Mouse (Mus musculus) cerebellum, postnatal 4 days (tissue): ENCODE data around the gene Fzd1.

Source experiments
- DNase-seq, 2 experiments: peaks; one replicate each; pipeline ENCODE4 v3.0.0; 2022; ENCODE audit warnings: low spot score in 2 of 2, mixed read lengths in 1 of 2

Fzd1 gene

DNA sequence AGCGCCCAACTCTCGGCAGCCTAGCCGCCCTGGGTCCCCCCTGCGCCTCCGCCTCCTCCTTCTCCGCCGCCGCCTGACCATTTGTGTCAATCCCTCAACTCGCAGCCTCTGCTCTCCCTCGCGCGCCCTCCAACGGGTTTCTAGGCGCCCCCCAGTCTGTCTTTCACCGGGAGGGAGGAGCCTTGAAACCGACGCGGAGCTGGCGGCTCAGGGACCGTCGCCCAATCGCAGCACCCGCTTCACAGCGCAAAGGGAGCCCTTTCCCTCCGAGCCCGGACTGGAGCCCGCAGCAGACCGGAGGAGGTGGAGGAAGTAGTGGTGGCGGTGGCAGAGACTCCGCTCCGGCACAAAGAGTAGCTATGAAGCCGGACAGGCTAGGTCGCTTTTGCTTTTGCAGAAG is at the start of gene Fzd1:
Fzd1 (minus strand) TSS at position 134 of the 400 bp plus-strand sequence.
- DNase-seq: peak; percentile 79 to 90

DNA sequence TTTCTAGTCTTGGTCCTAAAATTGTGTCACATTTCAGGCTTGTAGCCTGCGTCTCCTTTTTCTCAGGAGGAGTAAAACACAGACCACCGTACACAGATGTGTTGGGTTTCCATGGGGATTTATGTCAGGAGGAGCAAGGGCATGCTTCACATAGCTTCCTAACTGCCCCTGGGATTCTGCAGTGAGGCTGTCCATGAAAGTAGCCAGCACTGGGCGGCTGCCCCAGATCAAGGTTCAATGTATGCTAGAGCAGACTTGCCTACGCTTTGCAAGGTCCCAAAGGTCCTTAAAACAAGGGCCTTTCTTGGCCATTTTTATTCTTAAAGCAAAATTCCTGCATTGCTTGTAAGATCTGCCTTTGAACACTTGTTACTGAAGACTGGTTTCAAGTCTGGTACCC is 47.4 kb upstream of the Fzd1 start:
- DNase-seq: no peak

- no peak for DNase-seq
Observed at GRCm38 (mm10) chr5:4803708-4804107, 45.9 kb upstream of the Fzd1 start.

GRCm38 (mm10) chr5:4801971-4802370 is 44.1 kb upstream of the Fzd1 start:
- no peak for DNase-seq

GRCm38 (mm10) chr5:4801096-4801850 is 43.4 kb upstream of the Fzd1 start:
- DNase-seq: no peak

GRCm38 (mm10) chr5:4791219-4791618 is 33.4 kb upstream of the Fzd1 start:
- DNase-seq: no peak

- no peak for DNase-seq
Observed at GRCm38 (mm10) chr5:4790265-4790664, 32.4 kb upstream of the Fzd1 start.

- no peak for DNase-seq
Observed at GRCm38 (mm10) chr5:4788484-4788883, 30.6 kb upstream of the Fzd1 start.

GRCm38 (mm10) chr5:4786816-4787215 is 29.0 kb upstream of the Fzd1 start:
- no peak for DNase-seq

GRCm38 (mm10) chr5:4778274-4778673 is 20.4 kb upstream of the Fzd1 start:
- no peak for DNase-seq

- no peak for DNase-seq
Observed at GRCm38 (mm10) chr5:4776495-4776894, 18.7 kb upstream of the Fzd1 start.

- no peak for DNase-seq
Observed at GRCm38 (mm10) chr5:4773090-4773772, 15.4 kb upstream of the Fzd1 start.

DNA sequence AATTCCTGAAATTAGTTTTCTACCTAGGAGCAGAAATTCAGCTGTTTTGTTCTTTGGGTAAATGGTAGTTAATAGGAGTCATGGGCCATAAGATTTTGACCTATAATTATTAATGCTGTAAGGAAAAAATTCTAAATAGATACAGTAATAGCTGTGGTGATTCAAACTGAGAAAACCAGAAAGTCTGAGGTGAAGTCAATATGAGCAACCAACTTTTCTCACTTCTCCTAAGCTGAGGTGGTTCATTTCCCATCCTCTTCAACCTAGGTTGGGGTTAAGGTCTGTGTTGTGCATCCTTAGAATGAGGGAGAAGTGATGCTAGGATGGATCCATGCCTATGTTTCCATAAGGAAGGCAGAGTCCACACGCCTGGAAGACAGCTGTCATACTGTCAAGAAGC is 12.8 kb upstream of the Fzd1 start:
- no peak for DNase-seq

DNA sequence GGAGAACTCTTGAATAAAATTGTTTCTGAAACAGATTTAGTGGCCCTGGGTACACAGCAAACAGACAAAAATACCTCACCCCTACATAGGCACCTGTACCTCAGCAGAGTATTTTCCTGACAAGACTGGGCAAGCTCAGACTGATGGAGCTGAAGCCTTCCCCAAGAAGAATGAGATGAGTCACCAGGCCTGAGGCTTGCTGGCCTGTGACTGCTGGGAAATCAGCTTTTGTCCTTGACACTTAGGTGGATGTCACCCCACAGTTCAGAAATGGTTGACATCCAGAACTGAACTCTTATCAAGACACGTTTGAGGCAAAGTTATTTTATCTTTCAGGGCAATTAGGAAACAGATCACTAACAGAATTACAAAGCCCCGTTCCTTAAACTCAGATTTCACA is 10.1 kb upstream of the Fzd1 start:
- DNase-seq: no peak

DNA sequence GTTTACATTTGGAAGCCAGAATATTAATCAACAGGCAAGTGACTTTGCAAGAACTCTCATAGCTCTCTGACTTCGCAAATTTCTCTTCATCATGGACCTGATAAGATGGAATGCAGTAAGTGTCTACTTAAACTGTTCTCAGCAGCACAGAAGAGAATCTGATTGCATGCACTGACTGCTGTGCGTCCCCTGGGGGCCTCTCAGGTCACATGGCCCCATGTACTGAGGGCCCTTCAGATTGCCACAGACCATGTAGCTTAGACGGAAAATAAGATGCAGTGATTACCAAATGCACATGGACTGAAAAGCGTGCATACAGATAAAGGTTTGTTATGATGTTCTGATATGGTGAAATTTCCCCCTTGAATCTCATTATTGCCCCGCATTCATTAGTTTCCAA is 8.9 kb upstream of the Fzd1 start:
- DNase-seq: no peak

DNA sequence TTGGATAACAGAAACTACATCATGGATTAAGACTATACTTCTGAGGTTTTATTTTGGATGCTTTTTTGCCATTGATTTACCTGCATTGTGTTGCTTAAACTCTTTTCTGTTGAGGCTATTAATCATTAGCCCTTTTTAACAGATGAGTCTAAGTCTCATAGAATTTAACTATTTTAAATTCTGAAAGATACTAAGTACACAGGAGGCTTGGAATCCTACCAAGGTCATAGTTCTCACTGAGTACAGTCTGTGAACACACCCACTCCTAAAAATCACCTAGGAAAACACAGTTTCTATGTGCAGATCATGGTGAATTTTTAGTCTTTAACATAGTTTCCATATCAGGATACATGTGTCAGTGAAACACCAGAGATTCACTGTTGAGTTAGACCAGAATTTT is 4.1 kb upstream of the Fzd1 start:
- no peak for DNase-seq

DNA sequence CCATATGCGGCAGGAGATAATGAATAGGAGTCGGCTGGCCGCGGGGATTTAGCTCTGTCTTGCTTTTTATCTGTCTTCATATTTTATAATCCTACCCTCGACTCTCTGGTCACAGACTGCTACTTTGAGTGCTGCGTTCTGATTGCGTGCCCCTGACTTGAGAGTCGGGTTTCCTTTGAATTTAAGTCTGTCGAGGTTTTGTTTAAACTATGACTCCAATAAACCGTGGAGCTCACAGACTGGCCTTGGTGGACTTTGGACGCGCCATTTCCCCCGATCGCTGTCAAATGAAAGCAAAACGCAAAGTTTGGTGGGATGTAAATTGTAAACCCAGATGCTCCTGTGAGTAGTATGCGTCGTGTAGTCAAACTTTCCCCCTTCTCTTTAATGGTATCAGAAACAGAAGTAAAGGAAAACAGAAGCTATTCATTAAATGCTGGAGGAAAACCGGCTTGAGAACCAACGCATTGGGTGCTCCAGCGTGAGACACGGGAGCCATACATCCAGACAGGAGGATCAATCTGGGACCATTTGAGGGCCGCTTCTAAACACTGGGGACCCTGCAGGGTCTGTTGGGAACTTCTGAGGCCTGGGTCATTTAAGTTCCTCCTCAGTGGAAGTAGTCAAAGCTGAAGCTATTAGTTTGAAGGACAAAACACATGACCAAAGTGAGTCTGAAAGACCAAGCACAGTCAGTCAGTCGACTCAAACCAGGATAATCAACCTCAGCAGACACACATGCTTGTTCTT is 671 bp upstream of the Fzd1 start:
- no peak for DNase-seq

DNA sequence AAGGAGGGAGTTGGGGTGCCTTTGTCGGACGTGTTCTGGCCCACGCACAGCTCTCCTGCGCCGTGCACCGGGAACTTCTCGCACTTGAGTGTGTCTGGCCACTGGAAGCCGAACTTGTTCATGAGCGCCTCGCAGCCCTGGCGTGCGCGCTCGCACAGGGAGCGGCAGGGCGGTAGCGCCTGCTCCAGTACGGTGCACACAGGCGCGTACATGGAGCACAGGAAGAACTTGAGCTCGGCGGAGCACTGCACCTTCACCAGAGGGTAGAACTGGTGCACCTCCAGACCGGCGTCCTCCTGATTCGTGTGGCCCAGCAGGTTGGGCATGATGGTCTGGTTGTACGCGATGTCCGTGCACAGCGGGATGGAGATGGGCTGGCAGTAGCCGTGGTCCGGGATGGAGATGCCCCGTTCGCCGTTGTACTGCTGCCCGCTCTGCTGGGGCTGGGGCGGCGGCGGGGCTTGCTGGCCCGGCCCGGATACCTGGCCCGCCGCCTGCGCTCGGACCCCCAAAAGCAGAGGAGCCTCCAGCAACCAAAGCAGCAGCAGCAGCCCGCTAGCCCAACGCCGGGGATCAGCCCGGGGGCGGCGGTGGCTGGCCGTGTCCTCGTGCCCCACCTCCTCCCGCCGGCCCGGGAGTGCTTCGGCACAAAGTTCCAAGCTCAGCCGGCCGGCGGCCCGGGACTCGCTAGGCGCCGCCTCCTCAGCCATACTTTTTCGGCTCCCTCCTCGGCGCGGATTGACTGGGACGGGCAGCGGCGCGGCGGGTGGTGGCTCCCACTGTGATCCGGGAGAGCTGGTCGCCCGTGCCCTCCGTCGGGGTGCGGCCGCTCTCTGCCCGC is 744 bp downstream of the Fzd1 start:
- peak; percentile 32 to 55 for DNase-seq

GRCm38 (mm10) chr5:4756001-4756681 is 1.7 kb downstream of the Fzd1 start:
- peak; percentile 35 to 66 for DNase-seq

- DNase-seq: no peak
Observed at GRCm38 (mm10) chr5:4755326-4755725, 2.5 kb downstream of the Fzd1 start.

DNA sequence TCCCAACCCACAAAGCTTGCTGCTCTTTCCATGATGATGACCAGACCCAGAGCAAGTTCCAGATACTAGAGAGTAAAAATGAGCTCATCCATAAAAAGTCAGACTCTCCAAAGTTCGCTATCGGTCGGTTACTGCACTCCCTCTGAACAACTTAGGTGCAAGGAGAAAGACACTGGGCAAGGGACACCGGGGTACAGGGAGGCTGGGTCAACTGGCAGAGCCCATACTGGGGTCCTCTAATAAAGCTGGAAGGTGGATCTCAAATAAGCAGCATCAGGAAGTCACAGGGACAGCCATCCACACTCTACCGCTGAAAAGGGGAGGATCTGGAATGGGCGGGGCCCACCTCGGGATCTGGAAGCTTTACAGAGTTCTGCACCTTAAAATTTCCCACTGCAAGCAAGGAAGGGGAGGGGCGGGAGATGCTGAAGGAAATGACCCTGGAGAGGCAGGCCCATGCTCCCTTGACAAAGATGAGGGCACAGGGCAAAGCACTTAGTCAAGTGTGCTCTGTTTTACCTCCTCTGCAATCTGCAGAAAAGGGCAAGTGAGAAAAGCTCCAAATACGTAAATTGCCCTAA is 3.0 kb downstream of the Fzd1 start:
- DNase-seq: no peak
